Mouse (Mus musculus): ENCODE data around the gene Pbdc1.

- no peak for TF ChIP-seq CTCF (IDR thresholded peaks at IDR 0.05; ENCODE audit: control insufficient read depth, insufficient read depth, insufficient replicate concordance, low read depth, low read length)
- TF ChIP-seq POLR2A (IDR thresholded peaks at IDR 0.05; ENCODE audit: control insufficient read depth, low read depth, low read length) = no peak
Observed at GRCm38 (mm10) chrX:105151872-105152461, 72.4 kb downstream of the Pbdc1 start.
